Mouse (Mus musculus) hindbrain, embryonic 14.5 days (tissue): ENCODE data around the gene Bmp8a. TPM values are rescaled to one million over a fixed set of nuclear protein-coding genes. Genes with fewer than 3 reads are reported as not detected.

Experiments
- ATAC-seq: fragments of 200-750 bp; cut with Nextera tagmentation; 2 replicates; pipeline ENCODE4 v1.8.0; 2017; ENCODE audit warnings: moderate number of reproducible peaks, mild to moderate bottlenecking, moderate TSS enrichment, moderate library complexity; ENCODE audit not compliant: low FRiP score
- DNase-seq: peaks from one replicate; pipeline ENCODE4 v3.0.0-alpha.2; 2015; ENCODE audit warnings: low spot score
- H3K27ac ChIP-seq: fragments of 300-500 bp; sonication (generic); 2 replicates; pipeline ENCODE4 v1.5.1; 2014; ENCODE audit warnings: mild to moderate bottlenecking, moderate library complexity
- H3K27me3 ChIP-seq: fragments of 300-500 bp; sonication (generic); 2 replicates; pipeline ENCODE4 v1.6.1; 2014; ENCODE audit warnings: mild to moderate bottlenecking, low read length, mixed read lengths; ENCODE audit not compliant: control insufficient read depth, insufficient read depth
- H3K36me3 ChIP-seq: fragments of 300-500 bp; sonication (generic); replicated peaks from 2 replicates; pipeline ENCODE4 v1.6.1; 2014; ENCODE audit not compliant: control insufficient read depth, insufficient read depth
- H3K4me1 ChIP-seq: fragments of 300-500 bp; sonication (generic); replicated peaks from 2 replicates; pipeline ENCODE4 v1.6.1; 2014; ENCODE audit warnings: antibody characterized with exemption, low read length, mixed read lengths; ENCODE audit not compliant: control insufficient read depth, insufficient read depth
- H3K4me2 ChIP-seq: fragments of 300-500 bp; sonication (generic); replicated peaks from 2 replicates; pipeline ENCODE4 v1.6.1; 2014; ENCODE audit warnings: mild to moderate bottlenecking, moderate library complexity
- H3K4me3 ChIP-seq: fragments of 300-500 bp; sonication (generic); replicated peaks from 2 replicates; pipeline ENCODE4 v1.5.1; 2014; ENCODE audit warnings: mild to moderate bottlenecking, low read length
- H3K9ac ChIP-seq: fragments of 300-500 bp; sonication (generic); 2 replicates; pipeline ENCODE4 v1.6.1; 2014
- H3K9me3 ChIP-seq: fragments of 300-500 bp; sonication (generic); 2 replicates; pipeline ENCODE4 v1.6.1; 2016; ENCODE audit warnings: low read length; ENCODE audit not compliant: control insufficient read depth
- WGBS: fragments of 180-500 bp; shearing (Covaris S2); extraction: QIAGEN DNeasy Blood & Tissue Kit; methylation state at CpG from one replicate; pipeline ENCODE4 v1.1.7; 2014; 5-methylcytosine and 5-hydroxymethylcytosine counted together
- polyA plus RNA-seq: library from polyadenylated mRNA; unstranded; fragments of >200 nt; fragmentation: Nextera tagmentation; extraction: Ambion mirVana; gene quantifications from 2 replicates; pipeline ENCODE4 v1.2.1, GENCODE M21; 2014

Bmp8a gene
- polyA plus RNA-seq, 1 experiment from 2014 or later, result 0.25 TPM

GRCm38 (mm10) chr4:123360771-123361170 is 17.7 kb upstream of the Bmp8a start:
- Histone ChIP-seq H3K9me3 (no peaks in the 10 kb centered on the region), H3K4me1 (no peaks in the 10 kb centered on the region), H3K27ac (no peak overlapping the region), H3K4me2 (no peak overlapping the region), H3K4me3 (no peak overlapping the region), H3K27me3 (no peaks in the 10 kb centered on the region), H3K9ac (no peak overlapping the region), H3K36me3 (peaks cover 97% of the 10 kb centered on the region)
- no peak for ATAC-seq
- 94% methylated on average over 12 of the region's 12 CpGs for WGBS
- no peak for DNase-seq

DNA sequence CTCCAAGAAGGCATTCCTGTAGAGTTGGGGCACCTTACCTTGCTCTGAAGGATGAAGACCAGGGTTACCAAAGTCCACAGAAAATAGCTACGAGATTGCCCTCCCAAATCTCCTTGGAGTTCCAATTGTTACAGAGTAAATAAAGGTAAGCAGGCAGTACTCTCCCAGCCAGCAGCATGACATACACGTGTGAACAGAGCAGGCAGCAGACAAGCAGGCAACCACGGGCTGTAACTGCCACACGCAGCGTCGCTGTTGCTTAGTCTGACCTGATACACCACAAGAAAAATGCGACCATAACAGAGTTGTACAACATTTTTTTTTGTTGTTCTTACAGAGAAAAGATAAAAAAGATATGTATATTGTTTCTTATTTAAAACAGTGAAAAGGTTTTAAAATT is 15.6 kb upstream of the Bmp8a start:
- Histone ChIP-seq H3K27ac (no peak overlapping the region), H3K9ac (no peak overlapping the region), H3K4me1 (no peaks in the 10 kb centered on the region), H3K4me3 (no peak overlapping the region), H3K9me3 (no peaks in the 10 kb centered on the region), H3K27me3 (no peaks in the 10 kb centered on the region), H3K4me2 (no peak overlapping the region), H3K36me3 (peaks cover 97% of the 10 kb centered on the region)
- no peak for ATAC-seq
- no peak for DNase-seq
- 96% methylated on average over 7 of the region's 7 CpGs for WGBS

GRCm38 (mm10) chr4:123355941-123356340 is 12.9 kb upstream of the Bmp8a start:
- 90% methylated on average over 8 of the region's 8 CpGs for WGBS
- DNase-seq, result no peak
- H3K36me3 ChIP-seq, result peaks cover 97% of the 10 kb centered on the region

GRCm38 (mm10) chr4:123353271-123353877 is 10.3 kb upstream of the Bmp8a start:
- H3K4me3 ChIP-seq, result no peak overlapping the region
- no peak for DNase-seq

More at GRCm38 (mm10) chr4:123355941-123356340, 12.9 kb upstream of the Bmp8a start:
- Histone ChIP-seq H3K4me1 (no peaks in the 10 kb centered on the region), H3K27ac (no peak overlapping the region), H3K9ac (no peak overlapping the region), H3K4me3 (no peak overlapping the region), H3K4me2 (no peak overlapping the region), H3K9me3 (no peaks in the 10 kb centered on the region), H3K27me3 (no peaks in the 10 kb centered on the region)
- no peak for ATAC-seq

DNA sequence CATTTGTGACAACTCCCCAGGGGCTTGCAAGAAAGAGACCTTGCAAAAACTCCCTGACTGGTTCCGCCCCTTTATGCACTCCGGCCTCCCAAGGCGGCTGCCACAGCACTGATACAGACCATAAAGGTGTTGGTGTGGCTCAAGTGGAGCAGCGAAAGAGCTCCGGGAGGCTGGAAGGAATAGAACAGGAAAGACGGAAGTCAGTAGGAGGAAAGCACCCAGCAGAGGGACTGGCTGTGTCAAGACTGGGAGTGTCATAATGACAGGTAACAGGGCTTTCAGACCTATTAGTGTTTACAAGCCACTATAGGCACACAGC is 378 bp upstream of the Bmp8a start:
- Histone ChIP-seq H3K4me1 (peaks cover 10% of the 10 kb centered on the region; the same call in 1 of the 2 replicates), H3K4me3 (peak overlapping the region; percentile 45), H3K9ac (no peak overlapping the region), H3K9me3 (no peaks in the 10 kb centered on the region), H3K4me2 (peak overlapping the region; percentile 84), H3K36me3 (peaks cover 18% of the 10 kb centered on the region), H3K27me3 (peaks cover 41% of the 10 kb centered on the region), H3K27ac (no peak overlapping the region)
- DNase-seq (no peak), ATAC-seq (no peak; the same call in 1 of the 2 replicates)
- WGBS, result 13% methylated on average over 6 of the region's 6 CpGs

More at GRCm38 (mm10) chr4:123353271-123353877, 10.3 kb upstream of the Bmp8a start:
- peaks cover 98% of the 10 kb centered on the region for H3K36me3 ChIP-seq
- no peak overlapping the region for H3K9ac ChIP-seq
- ATAC-seq, result no peak
- H3K4me1 ChIP-seq, result no peaks in the 10 kb centered on the region
- no peaks in the 10 kb centered on the region for H3K27me3 ChIP-seq
- H3K4me2 ChIP-seq, result no peak overlapping the region
- no peak overlapping the region for H3K27ac ChIP-seq
- no peaks in the 10 kb centered on the region for H3K9me3 ChIP-seq
- 91% methylated on average over 10 of the region's 10 CpGs for WGBS

- Histone ChIP-seq H3K27ac (no peak overlapping the region), H3K4me1 (peaks cover 10% of the 10 kb centered on the region; the same call in 1 of the 2 replicates)
- 3% methylated on average over 43 of the region's 43 CpGs for WGBS
These were observed 886 bp downstream of the Bmp8a start for GRCm38 (mm10) chr4:123342091-123342641.

GRCm38 (mm10) chr4:123340232-123340631 is 2.8 kb downstream of the Bmp8a start:
- Histone ChIP-seq H3K27ac (no peak overlapping the region), H3K4me3 (no peak overlapping the region), H3K36me3 (no peaks in the 10 kb centered on the region), H3K4me1 (peaks cover 10% of the 10 kb centered on the region; the same call in 1 of the 2 replicates), H3K4me2 (no peak overlapping the region), H3K9me3 (no peaks in the 10 kb centered on the region), H3K27me3 (peaks cover 41% of the 10 kb centered on the region), H3K9ac (no peak overlapping the region)
- ATAC-seq (no peak), DNase-seq (no peak)
- WGBS, result 84% methylated on average over 5 of the region's 5 CpGs

More at GRCm38 (mm10) chr4:123342091-123342641, 886 bp downstream of the Bmp8a start:
- Histone ChIP-seq H3K4me2 (peak overlapping the region; percentile 84), H3K36me3 (peaks cover 5% of the 10 kb centered on the region; the same call in 1 of the 2 replicates), H3K4me3 (peak overlapping the region; percentile 45), H3K9ac (peak overlapping the region; percentile 49), H3K27me3 (peaks cover 41% of the 10 kb centered on the region), H3K9me3 (no peaks in the 10 kb centered on the region)
- ATAC-seq (peak; percentile 35), DNase-seq (no peak)

DNA sequence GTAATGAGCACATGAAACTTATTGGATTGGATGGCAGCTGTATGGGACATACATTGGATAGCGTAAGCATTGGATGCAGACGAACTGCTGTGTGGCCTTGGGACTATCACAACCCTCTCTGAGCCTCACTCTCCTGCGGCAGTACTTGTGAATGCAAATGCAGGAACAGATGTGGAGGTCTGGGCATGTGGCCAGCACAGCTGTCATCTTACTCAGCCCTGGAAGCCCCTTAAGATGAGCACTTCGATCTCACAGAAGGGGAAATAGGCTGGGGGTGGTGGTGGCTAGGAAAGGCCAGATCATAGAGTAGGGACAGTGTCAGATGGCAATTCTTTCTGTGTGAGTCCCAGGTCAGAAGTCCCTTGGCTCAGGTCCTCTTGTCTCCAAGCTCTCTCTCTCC is 5.4 kb downstream of the Bmp8a start:
- ATAC-seq, result no peak
- Histone ChIP-seq H3K4me1 (peaks cover 5% of the 10 kb centered on the region; the same call in 1 of the 2 replicates), H3K4me2 (no peak overlapping the region), H3K36me3 (no peaks in the 10 kb centered on the region), H3K9ac (no peak overlapping the region), H3K9me3 (no peaks in the 10 kb centered on the region), H3K27ac (no peak overlapping the region), H3K27me3 (peaks cover 23% of the 10 kb centered on the region), H3K4me3 (no peak overlapping the region)
- 80% methylated on average over 4 of the region's 4 CpGs for WGBS
- DNase-seq, result no peak

- 69% methylated on average over 14 of the region's 14 CpGs for WGBS
- DNase-seq, result no peak
- Histone ChIP-seq H3K27me3 (peaks cover 6% of the 10 kb centered on the region), H3K4me2 (no peak overlapping the region), H3K27ac (no peak overlapping the region), H3K36me3 (no peaks in the 10 kb centered on the region), H3K9me3 (no peaks in the 10 kb centered on the region), H3K4me3 (no peak overlapping the region), H3K9ac (no peak overlapping the region), H3K4me1 (no peaks in the 10 kb centered on the region)
- no peak for ATAC-seq
These were observed 7.1 kb downstream of the Bmp8a start for GRCm38 (mm10) chr4:123335796-123336585.
